In genomic region chr9:58200270-58201090, GRCm38 (mm10) we compare ENCODE assay signal across 11 mouse cellular contexts. TPM values are rescaled to one million over a fixed set of nuclear protein-coding genes. Genes with fewer than 3 reads are reported as not detected.
DNase-seq lines count a peak whose midpoint lies in the region; ATAC-seq lines count a peak whose summit lies in the region.
"Had no signal": no experiment of that assay in that cellular context is flagged by ENCODE, and none has a peak within 500 bp of the region (broad histone marks: within the 10 kb centered on the region; RNA-seq: fewer than 3 reads in every experiment).

No protein-coding gene starts in this region.

- WGBS in neural tube, embryonic 11.5 days = 5% methylated on average over 11 of the region's 11 CpGs
- WGBS in forebrain, embryonic 13.5 days = 11% methylated on average over 11 of the region's 11 CpGs
- 14% methylated on average over 11 of the region's 11 CpGs for WGBS in limb, embryonic 13.5 days

- peak overlapping the region; percentile 27 for H3K4me3 ChIP-seq in neural tube, embryonic 11.5 days (ENCODE audit: low read depth, low read length)
- H3K4me3 ChIP-seq in forebrain, embryonic 13.5 days = peak overlapping the region; percentile 44
- peak overlapping the region; percentile 36 for H3K4me3 ChIP-seq in limb, embryonic 13.5 days
- H3K4me3 ChIP-seq: liver, embryonic 13.5 days had no signal

- H3K4me1 ChIP-seq in neural tube, embryonic 11.5 days (ENCODE audit: control insufficient read depth, insufficient read depth, low read length) = peaks cover 32% of the 10 kb centered on the region
- H3K4me1 ChIP-seq in forebrain, embryonic 13.5 days = peaks cover 85% of the 10 kb centered on the region
- peaks cover 82% of the 10 kb centered on the region for H3K4me1 ChIP-seq in limb, embryonic 13.5 days

- H3K9ac ChIP-seq in neural tube, embryonic 11.5 days (ENCODE audit: low read length) = peak overlapping the region; percentile 41
- peak overlapping the region; percentile 75 for H3K9ac ChIP-seq in forebrain, embryonic 13.5 days
- no peak overlapping the region for H3K9ac ChIP-seq in limb, embryonic 13.5 days
- H3K9ac ChIP-seq: liver, embryonic 13.5 days had no signal

- peak overlapping the region; percentile 44 for H3K4me2 ChIP-seq in neural tube, embryonic 11.5 days (ENCODE audit: low read depth)
- H3K4me2 ChIP-seq in forebrain, embryonic 13.5 days = peak overlapping the region; percentile 75
- peak overlapping the region; percentile 64 for H3K4me2 ChIP-seq in limb, embryonic 13.5 days (replicated peaks)
- H3K4me2 ChIP-seq: liver, embryonic 13.5 days had no signal

- no peak for ATAC-seq in neural tube, embryonic 11.5 days (ENCODE audit: insufficient read depth, low FRiP score, low TSS enrichment)
- ATAC-seq in forebrain, embryonic 13.5 days = no peak
- no peak for ATAC-seq in limb, embryonic 13.5 days (ENCODE audit: low FRiP score, low read depth)

- H3K27me3 ChIP-seq in neural tube, embryonic 11.5 days (ENCODE audit: control insufficient read depth, insufficient read depth, low read length) = peaks cover 86% of the 10 kb centered on the region
- H3K27me3 ChIP-seq in forebrain, embryonic 13.5 days = peaks cover 84% of the 10 kb centered on the region
- peaks cover 93% of the 10 kb centered on the region for H3K27me3 ChIP-seq in limb, embryonic 13.5 days
- peaks cover 6% of the 10 kb centered on the region for H3K27me3 ChIP-seq in splenic B cell, adult 2 months (ENCODE audit: control insufficient read depth, insufficient read depth, low read length, poor library complexity, severe bottlenecking)

- no peaks in the 10 kb centered on the region for H3K9me3 ChIP-seq in neural tube, embryonic 11.5 days (ENCODE audit: control insufficient read depth, low read length)
- H3K9me3 ChIP-seq in forebrain, embryonic 13.5 days (replicated peaks) = no peaks in the 10 kb centered on the region
- no peaks in the 10 kb centered on the region for H3K9me3 ChIP-seq in limb, embryonic 13.5 days
- H3K9me3 ChIP-seq: liver, embryonic 13.5 days had no signal

- H3K27ac ChIP-seq in neural tube, embryonic 11.5 days (ENCODE audit: low read depth, low read length) = peak overlapping the region; percentile 39; the same call in 1 of the 2 replicates
- peak overlapping the region; percentile 93 for H3K27ac ChIP-seq in forebrain, embryonic 13.5 days
- H3K27ac ChIP-seq in limb, embryonic 13.5 days = no peak overlapping the region; the same call in 1 of the 2 replicates
- H3K27ac ChIP-seq: liver, embryonic 13.5 days had no signal

- H3K36me3 ChIP-seq in neural tube, embryonic 11.5 days (ENCODE audit: control insufficient read depth, insufficient read depth, low read length) = no peaks in the 10 kb centered on the region
- H3K36me3 ChIP-seq in forebrain, embryonic 13.5 days (ENCODE audit: poor library complexity, severe bottlenecking) = peaks cover 20% of the 10 kb centered on the region; the same call in 1 of the 2 replicates
- no peaks in the 10 kb centered on the region for H3K36me3 ChIP-seq in limb, embryonic 13.5 days
- no peaks in the 10 kb centered on the region for H3K36me3 ChIP-seq in splenic B cell, adult 2 months (ENCODE audit: control insufficient read depth, insufficient read depth, low read length, poor library complexity, severe bottlenecking)
- H3K36me3 ChIP-seq: liver, embryonic 13.5 days had no signal

- no peak for DNase-seq in neural tube, embryonic 11.5 days (ENCODE audit: low spot score)
- DNase-seq in neural tube, embryonic 10.5 days (ENCODE audit: extremely low spot score, low spot score) = no peak
- DNase-seq in splenic B cell, adult 2 months (ENCODE audit: low read depth, low spot score) = peak; percentile 11
- DNase-seq in adrenal gland, postnatal 25 days = no peak
- no peak for DNase-seq in urinary bladder, adult 18-20 months (ENCODE audit: low spot score in 2 of 2)
- DNase-seq: gastrocnemius, postnatal 10 days; liver, embryonic 13.5 days; right cerebral cortex, postnatal 25 days had no signal

RNA-seq across cellular contexts. Expression of gene Islr, which starts 3.6 kb away (rescaled TPM):
- 31.2 and 31.5 TPM in 2 replicates for polyA plus RNA-seq in neural tube, embryonic 11.5 days (2014; fragmentation: Nextera tagmentation; extraction: Ambion mirVana)
- 10.0 and 11.2 TPM in 2 replicates for polyA plus RNA-seq in forebrain, embryonic 13.5 days (2015; fragmentation: Nextera tagmentation; extraction: Ambion mirVana)
- polyA plus RNA-seq in limb, embryonic 13.5 days (2015; fragmentation: Nextera tagmentation; extraction: Ambion mirVana) = 207 and 210 TPM in 2 replicates
- total RNA-seq in adrenal gland, postnatal 25 days (2021) = 10.0 and 13.3 TPM in 2 replicates

RNA-seq across cellular contexts. Expression of gene Islr2, which starts 3.6 kb away (rescaled TPM):
- polyA plus RNA-seq in neural tube, embryonic 11.5 days (2014; fragmentation: Nextera tagmentation; extraction: Ambion mirVana) = 6.3 and 9.3 TPM in 2 replicates
- 50.1 and 56.9 TPM in 2 replicates for polyA plus RNA-seq in forebrain, embryonic 13.5 days (2015; fragmentation: Nextera tagmentation; extraction: Ambion mirVana)
- 2.0 and 2.1 TPM in 2 replicates for polyA plus RNA-seq in limb, embryonic 13.5 days (2015; fragmentation: Nextera tagmentation; extraction: Ambion mirVana)
- total RNA-seq in adrenal gland, postnatal 25 days (2021) = 0.64 and 1.7 TPM in 2 replicates
- total RNA-seq: megakaryocyte, adult 5-6 weeks had no signal

RNA-seq across cellular contexts. Expression of gene Pml, which starts 49.1 kb away (rescaled TPM):
- 7.6 and 10.6 TPM in 2 replicates for polyA plus RNA-seq in neural tube, embryonic 11.5 days (2014; fragmentation: Nextera tagmentation; extraction: Ambion mirVana)
- polyA plus RNA-seq in forebrain, embryonic 13.5 days (2015; fragmentation: Nextera tagmentation; extraction: Ambion mirVana) = 7.1 and 8.3 TPM in 2 replicates
- polyA plus RNA-seq in limb, embryonic 13.5 days (2015; fragmentation: Nextera tagmentation; extraction: Ambion mirVana) = 15.3 and 18.2 TPM in 2 replicates
- total RNA-seq in adrenal gland, postnatal 25 days (2021) = 23.6 and 35.1 TPM in 2 replicates

RNA-seq across cellular contexts. Expression of gene Stoml1, which starts 52.5 kb away (rescaled TPM):
- polyA plus RNA-seq in neural tube, embryonic 11.5 days (2014; fragmentation: Nextera tagmentation; extraction: Ambion mirVana) = 29.6 and 35.9 TPM in 2 replicates
- polyA plus RNA-seq in forebrain, embryonic 13.5 days (2015; fragmentation: Nextera tagmentation; extraction: Ambion mirVana) = 71.6 and 77.9 TPM in 2 replicates
- 44.2 and 45.6 TPM in 2 replicates for polyA plus RNA-seq in limb, embryonic 13.5 days (2015; fragmentation: Nextera tagmentation; extraction: Ambion mirVana)
- total RNA-seq in adrenal gland, postnatal 25 days (2021) = 18.2 and 29.6 TPM in 2 replicates
